Mouse (Mus musculus) cerebellum, adult 9-10 months (tissue): ENCODE data around the gene Fastkd5.

ENCODE experiments used
- DNase-seq: peaks from one replicate; pipeline ENCODE4 v3.0.0; 2022

Gene Fastkd5

GRCm38 (mm10) chr2:130634006-130634738 is 4.3 kb upstream of the Fastkd5 start:
- DNase-seq, result peak; percentile 91

GRCm38 (mm10) chr2:130632887-130633675 is 3.3 kb upstream of the Fastkd5 start:
- peak; percentile 45 for DNase-seq

- peak; percentile 65 for DNase-seq
Observed at GRCm38 (mm10) chr2:130632416-130632815, 2.6 kb upstream of the Fastkd5 start.

- DNase-seq, result peak; percentile 41
Observed at GRCm38 (mm10) chr2:130629080-130629838, 568 bp downstream of the Fastkd5 start.

GRCm38 (mm10) chr2:130628424-130628823 is 1.4 kb downstream of the Fastkd5 start:
- peak; percentile 64 for DNase-seq

- DNase-seq, result no peak
Observed at GRCm38 (mm10) chr2:130618972-130619371, 10.9 kb downstream of the Fastkd5 start.

GRCm38 (mm10) chr2:130613091-130613490 is 16.7 kb downstream of the Fastkd5 start:
- DNase-seq, result peak; percentile 45

- no peak for DNase-seq
Observed at GRCm38 (mm10) chr2:130602195-130602594, 27.6 kb downstream of the Fastkd5 start.

- no peak for DNase-seq
Observed at GRCm38 (mm10) chr2:130598399-130598798, 31.4 kb downstream of the Fastkd5 start.

- peak; percentile 57 for DNase-seq
Observed at GRCm38 (mm10) chr2:130597601-130598010, 32.2 kb downstream of the Fastkd5 start.

GRCm38 (mm10) chr2:130595596-130595995 is 34.2 kb downstream of the Fastkd5 start:
- DNase-seq, result no peak

GRCm38 (mm10) chr2:130591016-130591415 is 38.8 kb downstream of the Fastkd5 start:
- no peak for DNase-seq

- no peak for DNase-seq
Observed at GRCm38 (mm10) chr2:130589761-130590160, 40.1 kb downstream of the Fastkd5 start.

- DNase-seq, result no peak
Observed at GRCm38 (mm10) chr2:130589157-130589556, 40.7 kb downstream of the Fastkd5 start.

- DNase-seq, result no peak
Observed at GRCm38 (mm10) chr2:130588373-130588772, 41.5 kb downstream of the Fastkd5 start.

- no peak for DNase-seq
Observed at GRCm38 (mm10) chr2:130586016-130586415, 43.8 kb downstream of the Fastkd5 start.

GRCm38 (mm10) chr2:130583902-130584560 is 45.8 kb downstream of the Fastkd5 start:
- no peak for DNase-seq

- DNase-seq, result no peak
Observed at GRCm38 (mm10) chr2:130582552-130582951, 47.3 kb downstream of the Fastkd5 start, which contains the start of gene Avp. Avp (minus strand) TSS chr2:130582554.

- no peak for DNase-seq
Observed at GRCm38 (mm10) chr2:130581201-130581600, 48.6 kb downstream of the Fastkd5 start.

GRCm38 (mm10) chr2:130579791-130580190 is 50.0 kb downstream of the Fastkd5 start:
- no peak for DNase-seq

GRCm38 (mm10) chr2:130578148-130578547 is 51.7 kb downstream of the Fastkd5 start:
- peak; percentile 75 for DNase-seq

GRCm38 (mm10) chr2:130577632-130578031 is 52.2 kb downstream of the Fastkd5 start:
- DNase-seq, result no peak

GRCm38 (mm10) chr2:130577021-130577420 is 52.8 kb downstream of the Fastkd5 start:
- DNase-seq, result no peak
